Mouse (Mus musculus) testis, postnatal 10 days (tissue): Measurements from ENCODE around the gene Gm20388.

Experiments used
- DNase-seq: peaks from one replicate; pipeline ENCODE4 v3.0.0; 2021; ENCODE audit warnings: low spot score

The Gm20388 gene

DNA sequence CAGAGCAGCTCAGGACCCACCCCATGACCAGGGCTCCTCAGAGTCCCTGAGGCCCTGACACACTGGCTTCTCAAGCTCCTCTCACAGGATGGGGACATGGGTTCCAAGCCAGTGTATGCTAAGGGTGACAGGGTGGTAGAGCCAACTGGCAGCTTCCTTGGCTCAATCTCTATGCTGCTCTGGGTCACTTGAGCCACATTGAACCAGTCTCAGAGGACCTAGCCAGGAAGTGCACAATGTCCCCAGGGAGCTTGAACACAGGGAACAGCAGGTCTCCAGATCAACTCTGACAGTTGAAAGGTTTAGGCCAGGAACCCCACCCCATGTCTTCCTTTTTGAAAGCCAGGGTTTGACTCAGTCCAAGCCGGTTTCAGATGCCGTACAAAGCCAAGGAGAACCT, 1296.5 kb downstream of the Gm20388 start:
- DNase-seq = no peak

DNA sequence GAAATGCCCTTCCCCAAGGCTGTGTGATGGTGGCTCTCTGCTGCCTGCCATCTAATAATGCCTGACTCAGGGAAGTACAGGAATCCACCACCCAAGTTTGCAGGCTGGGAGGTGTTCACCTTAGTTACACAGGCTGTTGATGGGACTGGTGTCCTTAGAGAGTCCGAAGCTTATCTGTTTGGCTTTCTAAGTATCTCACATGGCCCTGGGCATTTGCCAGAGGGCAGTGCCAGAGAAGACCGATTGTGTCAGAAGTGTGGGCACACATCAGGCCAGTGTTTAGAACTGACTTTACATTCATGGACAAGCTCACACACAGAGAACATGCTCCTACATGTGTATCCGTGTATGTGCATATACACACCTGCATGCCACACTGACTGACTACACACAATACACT, 1300.0 kb downstream of the Gm20388 start:
- no peak for DNase-seq

DNA sequence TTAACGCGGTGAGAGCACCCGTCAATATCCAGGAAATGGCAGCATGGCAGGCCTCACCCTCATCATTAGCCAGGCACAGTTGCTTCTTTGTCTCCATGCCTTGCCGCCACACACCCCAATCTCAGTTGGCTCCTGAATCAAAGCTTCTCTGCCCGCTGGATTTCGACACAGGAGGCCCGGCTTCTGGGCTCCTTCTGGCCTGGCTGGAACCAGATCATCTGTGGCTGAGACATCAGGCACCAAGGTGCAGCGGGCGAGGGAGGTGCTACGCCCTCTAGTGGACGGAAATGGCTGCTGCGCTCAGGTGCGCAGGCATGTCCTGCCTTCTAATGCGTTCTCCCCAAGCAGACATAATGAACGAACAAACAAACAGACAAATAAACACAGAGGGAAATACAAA, 1302.6 kb downstream of the Gm20388 start:
- DNase-seq = no peak

DNA sequence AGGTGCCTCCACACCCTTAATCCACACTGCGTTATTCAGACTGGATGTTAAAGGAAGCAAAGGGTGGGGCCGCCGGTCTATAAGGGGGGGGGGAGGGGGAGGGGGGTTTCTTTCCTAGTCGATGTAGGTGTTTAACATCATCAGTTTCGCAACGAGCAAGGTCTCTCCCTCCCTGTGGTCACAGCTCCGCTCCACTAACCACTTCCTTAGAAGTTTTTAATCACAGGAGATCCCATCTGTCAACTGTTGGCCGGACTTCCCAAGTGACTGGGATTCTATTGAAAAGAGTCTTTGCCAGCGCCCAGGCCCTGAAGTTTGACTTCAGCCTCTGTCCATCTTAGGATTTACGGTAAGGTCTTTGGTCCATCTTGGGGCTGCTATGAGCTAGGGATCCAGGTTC, 1303.0 kb downstream of the Gm20388 start:
- DNase-seq = no peak

DNA sequence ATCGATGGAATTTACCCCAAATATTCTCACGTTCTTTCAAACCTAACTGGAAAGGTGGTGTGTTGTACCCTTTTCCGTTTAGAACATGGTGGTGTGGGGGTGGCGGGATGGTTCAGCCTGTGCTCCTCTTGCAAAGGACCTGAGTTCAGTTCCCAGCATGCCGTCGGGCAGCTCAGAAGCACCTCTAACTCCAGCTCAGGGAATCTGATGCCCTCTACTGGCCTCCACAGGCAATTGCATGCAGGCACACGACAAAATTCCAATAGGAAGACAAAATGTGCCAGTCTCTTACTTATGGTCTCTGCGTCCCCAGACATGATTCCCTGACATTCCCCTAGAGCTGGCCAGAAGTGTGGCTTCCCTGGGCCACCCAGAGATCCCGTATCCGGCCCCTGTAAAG, 1304.3 kb downstream of the Gm20388 start:
- no peak for DNase-seq

DNA sequence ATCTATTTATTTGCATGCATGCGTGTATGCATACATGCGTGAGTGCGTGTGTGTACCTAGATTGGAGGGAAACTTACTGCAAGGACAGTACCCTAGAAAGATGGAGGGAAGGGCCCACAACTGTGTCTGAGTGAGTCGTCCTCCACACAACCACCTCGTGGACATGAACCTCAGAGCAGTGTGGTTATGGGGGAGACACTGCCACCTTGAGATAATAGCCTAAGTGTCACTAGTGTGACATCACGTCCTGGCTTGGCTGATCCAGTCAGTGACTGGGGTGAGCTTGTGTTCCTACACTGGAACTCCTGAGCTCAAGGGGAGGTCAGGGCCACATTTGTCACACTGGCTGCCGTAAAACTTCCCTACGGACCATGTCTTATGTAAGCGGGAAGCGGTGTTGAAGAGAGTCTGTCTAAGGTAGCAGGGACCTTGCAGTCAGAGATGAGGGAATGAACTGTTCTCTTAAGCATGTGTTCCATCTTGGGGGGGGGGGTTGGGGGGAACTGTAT, 1305.9 kb downstream of the Gm20388 start:
- DNase-seq = no peak

DNA sequence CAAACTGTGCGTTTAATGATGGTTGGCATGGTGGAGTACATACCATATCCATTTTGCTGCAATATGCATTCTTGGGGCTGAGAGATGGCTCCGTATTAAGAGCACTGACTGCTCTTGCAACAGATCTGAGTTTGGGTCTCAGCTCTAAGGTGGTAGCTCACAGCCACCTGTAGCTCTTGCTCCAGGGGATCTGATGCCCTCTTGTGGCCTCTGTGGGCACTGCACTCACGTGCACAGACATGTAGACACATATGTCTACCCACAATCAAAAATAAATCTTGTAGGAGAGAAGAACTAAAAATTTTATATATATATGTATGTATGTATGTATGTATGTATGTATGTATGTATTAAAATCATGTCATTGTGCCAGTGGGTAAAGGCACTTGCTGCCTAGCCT, 1307.8 kb downstream of the Gm20388 start:
- DNase-seq = peak; percentile 69

DNA sequence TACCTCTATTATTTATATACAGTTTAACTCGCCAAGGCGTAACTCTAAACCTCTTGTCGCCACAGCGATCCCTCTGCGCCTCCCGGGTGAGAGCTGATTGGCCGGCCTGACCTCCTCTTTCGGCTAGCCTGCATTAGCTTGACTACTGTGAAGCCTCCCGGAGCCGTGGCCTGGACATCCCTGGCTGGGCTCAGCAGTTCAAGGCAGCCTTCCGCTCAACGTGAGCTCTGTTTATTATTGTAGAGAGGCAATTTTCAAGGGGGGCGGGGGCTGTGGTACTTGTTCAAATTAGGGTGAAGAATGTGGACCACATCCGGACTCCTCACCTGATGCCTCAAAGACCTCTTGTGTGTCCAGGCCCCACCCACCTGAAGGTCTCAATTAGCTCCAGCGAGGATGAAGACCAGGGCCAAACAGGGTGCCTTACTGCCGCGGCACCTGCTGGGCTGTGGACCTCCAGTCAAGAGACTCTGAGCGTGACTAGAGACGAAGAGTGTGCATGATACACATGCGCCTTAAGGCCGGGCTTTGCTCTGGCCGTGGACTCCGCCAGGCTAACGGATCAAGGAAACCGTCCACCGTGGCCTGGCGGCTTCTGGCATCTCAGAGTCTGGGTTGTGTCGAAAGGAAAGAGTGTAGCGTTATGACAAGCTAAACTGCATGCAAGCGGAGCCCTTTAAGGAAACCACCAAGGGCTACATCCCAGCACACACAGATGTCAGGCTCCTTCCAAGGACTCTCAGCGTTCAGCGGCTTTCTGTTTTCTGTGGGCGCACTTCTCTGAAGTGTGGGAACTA, 1309.7 kb downstream of the Gm20388 start:
- DNase-seq = no peak

DNA sequence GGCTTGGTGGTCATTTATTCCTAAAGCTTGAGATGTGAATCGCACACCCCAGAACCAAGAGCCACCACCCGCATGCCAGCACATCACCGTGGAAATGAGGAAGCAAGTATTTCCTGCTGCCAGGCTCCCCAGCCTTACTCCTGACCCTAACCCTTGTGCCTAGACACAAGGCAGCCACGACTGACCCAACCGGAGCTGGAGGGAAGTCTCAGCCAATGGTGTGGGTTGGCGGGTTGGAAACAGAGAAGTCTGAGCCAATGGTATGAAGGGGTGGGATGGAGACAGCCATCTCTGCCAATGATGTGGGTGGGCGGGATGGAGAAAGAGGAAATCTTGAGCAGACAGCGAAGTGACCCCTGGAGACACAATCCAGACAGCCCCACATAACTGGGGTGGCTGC, 1314.1 kb downstream of the Gm20388 start:
- DNase-seq = no peak

DNA sequence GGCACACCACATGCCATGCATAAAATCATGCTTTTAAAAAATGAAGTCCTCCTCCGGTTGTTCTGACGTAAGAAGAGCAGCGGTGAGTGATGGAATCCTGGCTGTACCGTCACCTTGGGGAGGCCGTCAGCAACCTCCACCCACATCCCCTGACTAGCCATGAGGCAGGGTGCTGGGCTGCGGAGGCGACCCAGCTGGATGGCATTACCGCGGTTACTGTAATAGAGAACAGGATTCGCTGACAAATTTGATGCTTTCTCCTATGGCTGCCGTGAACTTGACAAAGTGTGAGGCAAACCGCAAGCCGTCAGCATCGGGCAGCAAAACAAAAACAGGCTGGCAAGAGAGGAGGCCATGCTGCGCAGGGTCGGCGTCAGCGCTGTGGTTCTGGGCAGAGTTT, 1317.1 kb downstream of the Gm20388 start:
- DNase-seq = no peak

DNA sequence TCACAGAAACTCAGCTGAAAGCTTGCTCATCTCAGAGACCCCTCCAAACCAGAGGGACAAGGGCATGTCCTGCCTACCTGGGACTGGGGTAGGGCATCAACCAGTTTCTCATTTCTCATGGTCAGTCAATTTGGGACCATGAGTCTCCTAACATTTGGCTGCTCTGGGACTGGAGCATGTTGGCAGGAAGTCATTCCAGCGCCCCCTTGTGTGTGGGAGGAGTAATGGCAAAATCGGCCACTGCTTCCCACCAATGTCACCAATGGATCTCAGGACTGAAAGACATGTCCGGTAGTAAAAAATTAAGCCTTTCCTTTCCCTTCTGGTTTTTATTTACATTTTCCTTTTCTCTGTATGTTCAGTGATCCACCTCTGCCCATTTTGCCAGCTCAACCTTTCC, 1318.3 kb downstream of the Gm20388 start:
- DNase-seq = peak; percentile 71

DNA sequence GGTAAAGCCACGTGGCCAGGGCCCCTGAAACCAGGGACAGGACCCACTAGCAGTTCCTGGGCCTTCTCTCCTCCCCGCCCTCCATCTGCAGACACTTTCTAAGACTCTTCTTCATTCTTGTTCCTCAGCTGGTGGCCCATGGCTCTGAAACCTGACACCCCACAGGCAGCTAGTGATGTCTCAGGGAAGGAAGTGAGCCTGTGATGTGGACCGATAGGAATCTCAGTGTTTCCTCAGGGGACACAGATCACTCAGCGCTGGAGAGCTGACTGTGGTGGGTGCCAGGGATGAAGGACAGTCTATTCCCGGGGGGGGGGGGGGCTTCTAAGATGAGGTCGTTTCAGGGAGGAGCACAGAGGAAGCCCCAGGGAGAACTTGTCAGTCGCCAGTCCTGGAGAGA, 1318.9 kb downstream of the Gm20388 start:
- DNase-seq = no peak

DNA sequence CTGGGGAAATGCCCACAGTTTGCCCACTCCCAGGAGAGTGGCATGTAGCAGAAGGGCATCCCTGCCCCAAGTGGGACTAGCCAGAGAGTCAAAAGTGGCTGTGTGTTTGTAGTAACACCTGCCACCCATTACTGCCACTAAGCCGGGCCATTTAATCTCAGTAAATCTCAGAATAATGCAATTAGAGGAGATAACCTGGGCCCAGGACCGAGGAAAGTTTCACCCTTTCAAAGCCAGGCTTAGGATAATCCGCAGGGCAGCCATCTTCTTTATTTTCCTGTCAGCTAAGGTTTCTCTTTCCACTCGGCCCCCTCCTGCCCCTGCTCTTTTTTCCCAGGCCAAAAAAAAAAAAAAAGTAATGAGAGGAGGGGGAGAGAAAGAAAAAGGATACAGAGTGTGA, 1322.6 kb downstream of the Gm20388 start:
- DNase-seq = no peak

DNA sequence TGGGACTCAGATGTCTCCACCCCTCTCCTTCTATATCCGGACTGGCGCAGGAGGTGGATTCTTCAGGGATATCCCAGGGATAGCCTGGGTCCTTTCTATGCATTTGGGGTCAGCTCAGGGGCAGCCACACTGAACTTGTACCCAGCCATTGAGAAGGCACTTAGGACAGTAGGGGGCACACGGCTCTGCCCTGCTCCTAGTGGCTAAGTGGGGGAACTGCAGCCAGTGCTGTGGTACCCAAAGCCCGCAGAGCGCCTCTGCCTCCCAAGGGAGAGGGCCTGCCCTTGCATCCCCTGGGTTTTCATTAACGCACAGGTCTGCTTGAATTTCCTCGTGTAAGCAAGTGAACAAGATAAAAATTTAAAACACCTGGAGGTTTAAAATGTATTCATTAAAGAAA, 1324.3 kb downstream of the Gm20388 start:
- peak; percentile 62 for DNase-seq

DNA sequence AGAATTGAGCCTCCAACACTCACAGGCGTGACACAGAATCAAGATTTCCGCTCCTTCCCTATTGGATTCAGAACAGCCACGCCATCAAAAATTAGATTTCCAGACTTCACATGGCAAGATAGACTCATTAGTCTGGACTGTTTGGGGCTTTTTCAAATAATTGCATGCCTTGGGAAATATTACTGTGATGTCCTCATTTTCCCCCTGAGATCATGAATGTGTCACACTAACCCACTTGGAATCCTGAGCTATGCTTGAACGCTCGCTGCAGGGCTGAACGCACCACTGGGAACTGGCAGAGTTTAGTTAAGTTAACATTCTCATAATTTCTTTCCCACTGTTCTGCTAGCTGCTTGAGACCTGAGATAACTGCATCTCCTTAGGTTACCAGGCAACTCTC, 1329.0 kb downstream of the Gm20388 start:
- DNase-seq = no peak

DNA sequence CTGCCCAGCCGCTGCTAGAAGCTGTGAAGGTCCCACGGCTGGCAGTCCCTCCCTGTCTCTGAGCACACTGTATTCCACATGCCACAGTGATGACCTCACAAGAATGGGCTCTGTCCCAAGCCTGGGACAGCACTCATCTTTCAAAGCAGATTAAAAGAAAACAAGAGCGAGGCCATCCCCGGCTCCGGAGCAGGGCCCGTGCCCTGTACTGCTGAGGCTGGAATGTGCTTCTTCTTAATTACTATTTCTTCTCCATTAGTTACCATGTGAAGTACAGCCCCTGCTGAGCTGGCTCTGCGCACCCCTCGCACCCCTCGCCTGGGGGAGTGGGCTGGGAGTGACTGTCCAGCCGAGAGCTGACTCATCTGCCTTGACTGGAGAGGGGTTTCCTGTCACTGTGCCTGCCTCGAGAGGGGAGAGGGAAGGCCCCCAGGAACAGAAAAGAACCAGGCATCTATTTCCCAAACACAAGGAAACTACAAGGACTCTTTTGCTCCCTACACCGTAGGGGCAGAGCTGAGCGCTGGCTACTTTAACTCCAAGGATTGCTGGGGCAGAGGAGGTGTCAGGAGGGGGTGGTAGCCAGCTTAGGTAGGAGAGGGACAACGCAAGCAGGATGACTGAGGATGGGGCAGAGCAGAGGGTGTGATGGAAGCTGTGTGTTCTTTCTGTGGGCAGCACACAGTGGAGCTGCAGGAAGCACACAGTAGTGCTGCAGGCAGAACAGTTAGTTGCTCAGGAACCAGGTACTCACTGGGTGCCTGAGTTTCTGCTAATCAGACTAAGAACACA, 1331.3 kb downstream of the Gm20388 start:
- peak; percentile 80 for DNase-seq

DNA sequence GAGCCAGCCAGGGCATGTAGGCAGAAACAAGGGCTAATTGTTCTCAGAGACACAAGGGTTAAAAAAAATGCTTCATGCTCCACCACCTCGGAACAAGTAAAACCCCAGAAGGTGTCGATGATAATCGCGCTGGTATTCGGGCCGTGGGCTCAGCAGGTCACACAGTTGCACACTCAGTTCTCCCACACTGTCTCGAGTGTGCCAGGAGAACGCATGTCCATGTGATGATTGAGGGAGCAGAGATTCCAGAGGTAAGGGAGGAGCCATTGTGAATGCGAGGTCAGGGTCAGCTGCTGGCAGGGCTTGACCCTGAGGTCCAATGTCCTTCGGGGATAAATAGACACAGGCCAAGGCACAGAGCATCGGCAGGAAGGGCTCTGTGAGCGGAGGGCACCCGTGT, 1332.0 kb downstream of the Gm20388 start:
- DNase-seq = no peak

DNA sequence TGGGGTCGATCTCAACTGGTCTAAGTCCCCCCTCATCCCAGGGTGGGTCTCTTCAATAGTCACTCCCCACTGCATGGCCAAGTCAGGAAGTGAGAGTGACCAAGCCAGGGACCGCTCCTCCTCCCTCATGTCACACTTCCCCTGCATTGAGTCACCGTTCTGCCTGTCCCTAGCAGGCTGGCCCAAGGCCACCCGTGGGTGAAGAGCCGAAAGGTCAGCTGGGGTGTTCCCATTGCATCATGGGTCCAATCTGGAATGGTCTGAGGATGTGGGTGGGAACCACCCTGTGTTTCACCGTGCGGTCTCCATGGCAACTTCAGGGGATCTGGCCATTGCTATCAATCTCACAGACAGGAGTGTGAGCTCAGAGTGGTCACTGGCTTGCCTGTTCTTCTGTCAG, 1338.2 kb downstream of the Gm20388 start:
- no peak for DNase-seq

DNA sequence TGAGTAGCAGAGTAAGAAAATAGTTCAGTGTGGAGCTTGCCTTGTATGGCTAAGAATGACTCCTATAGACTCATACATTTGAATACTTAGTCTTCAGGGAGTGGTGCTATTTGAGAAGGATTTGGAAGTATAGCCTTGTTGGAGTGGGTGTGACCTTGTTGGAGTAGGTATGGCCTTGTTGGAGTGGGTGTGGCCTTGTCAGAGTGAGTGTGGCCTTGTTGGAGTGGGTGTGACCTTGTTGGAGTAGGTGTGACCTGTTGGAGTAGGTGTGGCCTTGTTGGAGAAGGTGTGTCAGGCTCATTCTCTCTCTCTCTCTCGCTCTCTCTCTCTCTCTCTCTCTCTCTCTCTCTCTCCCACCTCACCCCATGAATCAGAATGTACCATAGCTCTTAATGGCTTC, 1338.8 kb downstream of the Gm20388 start:
- DNase-seq = no peak

DNA sequence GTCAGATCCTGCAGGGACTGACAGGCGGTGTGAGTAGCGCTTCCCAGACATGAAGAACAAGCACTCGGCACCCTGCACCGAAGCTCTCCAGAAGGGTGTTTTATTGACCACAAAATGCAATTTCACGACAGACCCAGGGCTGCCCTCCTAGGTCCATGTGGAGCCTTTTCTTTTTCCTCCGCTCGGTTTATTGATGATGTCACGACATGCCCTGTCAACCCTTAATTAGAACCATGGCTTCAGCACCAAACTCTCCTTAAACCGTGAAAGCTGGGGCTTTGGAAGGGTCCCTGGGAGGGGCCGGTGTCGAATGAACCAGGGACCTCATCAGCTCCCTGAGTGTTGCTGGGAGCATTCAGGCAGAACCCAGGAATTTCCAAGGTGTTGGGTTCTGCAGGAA, 1340.4 kb downstream of the Gm20388 start:
- DNase-seq = no peak

DNA sequence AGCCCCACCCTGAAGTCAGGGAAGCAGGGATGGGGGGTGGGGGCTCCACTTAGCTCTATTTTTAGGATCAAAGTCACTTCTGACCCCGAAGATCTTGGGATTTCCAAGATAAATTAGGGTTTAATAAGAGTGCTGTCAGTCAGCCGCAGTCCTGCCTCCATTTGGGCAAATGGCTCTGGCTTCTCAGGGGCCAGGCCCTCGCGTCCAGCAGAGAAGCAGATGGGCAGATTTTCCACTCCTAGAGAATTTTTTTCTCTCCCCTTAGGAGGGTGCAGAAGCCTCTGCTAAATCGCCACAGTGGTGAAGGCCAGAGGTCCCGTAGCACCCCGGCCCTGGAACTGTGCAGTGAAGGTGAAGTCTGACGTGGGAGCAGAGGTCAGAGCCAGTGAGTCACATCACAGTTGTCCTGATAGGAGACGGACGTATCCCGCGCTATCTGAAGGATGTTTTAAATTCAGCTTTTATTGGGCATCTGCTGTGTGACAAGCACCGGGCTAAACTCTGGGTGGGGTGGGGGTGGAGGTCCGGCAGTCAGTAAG, 1345.2 kb downstream of the Gm20388 start:
- DNase-seq = no peak

DNA sequence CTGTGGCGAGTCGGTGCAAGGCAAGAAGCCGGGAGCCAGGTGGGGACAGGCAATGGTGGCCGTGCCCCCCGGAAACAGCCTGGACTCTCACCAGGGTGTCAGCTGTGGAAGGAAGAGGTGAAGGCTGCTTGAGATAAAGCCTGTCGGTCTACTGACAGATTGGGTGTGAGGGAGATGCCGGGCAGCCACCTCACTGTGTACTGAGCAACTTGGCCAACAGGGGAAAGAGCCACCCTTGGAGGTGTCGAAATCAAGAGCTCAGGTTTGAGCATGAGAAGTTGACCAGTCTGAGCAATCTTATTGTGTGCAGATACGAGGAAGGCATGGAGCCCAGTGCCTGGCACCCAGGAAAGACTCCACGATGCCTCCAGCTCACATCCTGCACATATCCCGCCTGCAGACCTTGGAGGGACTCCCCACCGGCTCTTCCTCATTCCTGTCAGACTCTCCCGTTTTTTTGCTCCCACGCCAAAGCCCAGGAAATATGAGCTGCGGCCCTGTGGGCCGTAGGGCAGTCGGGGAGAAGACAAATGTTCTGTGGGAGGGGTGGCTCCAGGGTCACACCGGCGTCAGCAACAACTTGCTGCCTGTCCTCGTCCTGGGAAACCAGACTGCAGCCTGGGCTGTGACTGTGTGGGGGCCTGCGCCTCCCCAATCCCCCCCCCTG, 1347.6 kb downstream of the Gm20388 start:
- no peak for DNase-seq
